ENCODE assay signal across 19 mouse cellular contexts in genomic region chr6:95479801-95480200, GRCm38 (mm10).
"Had no signal": no experiment of that assay in that cellular context is flagged by ENCODE, and none has a peak within 500 bp of the region (broad histone marks: within the 10 kb centered on the region; RNA-seq: fewer than 3 reads in every experiment).

No protein-coding gene starts in this region.

- H3K36me3 ChIP-seq: midbrain, embryonic 12.5 days; neural tube, embryonic 13.5 days; neural tube, embryonic 15.5 days had no signal

- H3K4me3 ChIP-seq: liver, embryonic 12.5 days; lung, embryonic 15.5 days; midbrain, embryonic 10.5 days; midbrain, embryonic 12.5 days; myocyte; neural tube, embryonic 13.5 days; neural tube, embryonic 15.5 days had no signal

- H3K4me2 ChIP-seq: liver, embryonic 12.5 days; lung, embryonic 15.5 days; midbrain, embryonic 12.5 days; neural tube, embryonic 13.5 days; neural tube, embryonic 15.5 days had no signal

- H3K9ac ChIP-seq: liver, embryonic 12.5 days; liver, embryonic 14.5 days; lung, embryonic 15.5 days; midbrain, embryonic 12.5 days; neural tube, embryonic 13.5 days; neural tube, embryonic 15.5 days had no signal

- H3K9me3 ChIP-seq: lung, embryonic 15.5 days; midbrain, embryonic 10.5 days; midbrain, embryonic 12.5 days; neural tube, embryonic 13.5 days; neural tube, embryonic 15.5 days had no signal

- H3K4me1 ChIP-seq: lung, embryonic 15.5 days; midbrain, embryonic 10.5 days; midbrain, embryonic 12.5 days had no signal

- H3K27me3 ChIP-seq: liver, embryonic 12.5 days; lung, embryonic 15.5 days; midbrain, embryonic 12.5 days; neural tube, embryonic 13.5 days; neural tube, embryonic 15.5 days had no signal

- H3K27ac ChIP-seq: liver, embryonic 12.5 days; liver, embryonic 14.5 days; lung, embryonic 15.5 days; midbrain, embryonic 10.5 days; midbrain, embryonic 12.5 days; neural tube, embryonic 13.5 days; neural tube, embryonic 15.5 days had no signal

- DNase-seq: lung, postnatal 10 days; midbrain, embryonic 14.5 days; retina, postnatal 1 day; right cerebral cortex, adult 18-20 months; right cerebral cortex, postnatal 25 days; right cerebral cortex, postnatal 4 days; spleen, adult 18-20 months; thymus, adult 18-20 months; thymus, postnatal 14 days; thymus, postnatal 36 days had no signal

- ATAC-seq: liver, embryonic 12.5 days; midbrain, embryonic 16.5 days had no signal
